Mouse (Mus musculus) embryonic facial prominence, embryonic 11.5 days (tissue): Measurements from ENCODE around the gene Snx33. TPM values are rescaled to one million over a fixed set of nuclear protein-coding genes. Genes with fewer than 3 reads are reported as not detected.

Experiments used
- polyA plus RNA-seq: library from polyadenylated mRNA; unstranded; fragments of >200 nt; fragmentation: Nextera tagmentation; extraction: Ambion mirVana; gene quantifications from 2 replicates; pipeline ENCODE4 v1.2.1, GENCODE M21; 2014

Gene Snx33
- polyA plus RNA-seq, 1 experiment from 2014 or later = 6.6 TPM

Other genes starting within 250 kb of the Snx33 start
- gene Lingo1, start 131.9 kb downstream of the Snx33 start, polyA plus RNA-seq = 3.9 and 4.0 TPM in 2 replicates
- not detected in 2 replicates for gene Odf3l1, start 63.7 kb downstream of the Snx33 start, polyA plus RNA-seq
- gene Cspg4, start 63.3 kb downstream of the Snx33 start, polyA plus RNA-seq = 2.0 and 2.4 TPM in 2 replicates
- gene Imp3, start 9.1 kb upstream of the Snx33 start, polyA plus RNA-seq = 76.4 and 80.3 TPM in 2 replicates
- 27.2 and 29.7 TPM in 2 replicates for gene Snupn, start 22.5 kb upstream of the Snx33 start, polyA plus RNA-seq
- gene Ptpn9, start 66.6 kb upstream of the Snx33 start, polyA plus RNA-seq = 38.9 and 39.9 TPM in 2 replicates
- 58.3 and 59.3 TPM in 2 replicates for gene Sin3a, start 143.7 kb upstream of the Snx33 start, polyA plus RNA-seq
- gene Man2c1, start 202.3 kb upstream of the Snx33 start, polyA plus RNA-seq = 14.4 and 15.4 TPM in 2 replicates
- 4.3 and 5.8 TPM in 2 replicates for gene Neil1, start 219.9 kb upstream of the Snx33 start, polyA plus RNA-seq
- gene Commd4, start 230.0 kb upstream of the Snx33 start, polyA plus RNA-seq = 70.8 and 78.2 TPM in 2 replicates